ENCODE assay signal across 8 mouse cellular contexts in genomic region chr19:41801742-41802369, GRCm38 (mm10). TPM values are rescaled to one million over a fixed set of nuclear protein-coding genes. Genes with fewer than 3 reads are reported as not detected.
DNase-seq lines count a peak whose midpoint lies in the region; ATAC-seq and TF ChIP-seq lines count a peak whose summit lies in the region.

TSS of gene Arhgap19 (minus strand) at chr19:41802047.

- no peaks in the 10 kb centered on the region for H3K27me3 ChIP-seq in forebrain, embryonic 10.5 days (ENCODE audit: poor library complexity, severe bottlenecking)
- H3K27me3 ChIP-seq in heart, embryonic 15.5 days = no peaks in the 10 kb centered on the region
- no peaks in the 10 kb centered on the region for H3K27me3 ChIP-seq in liver, embryonic 14.5 days (ENCODE audit: control insufficient read depth, insufficient read depth, low read length)
- no peaks in the 10 kb centered on the region for H3K27me3 ChIP-seq in neural tube, embryonic 11.5 days (ENCODE audit: control insufficient read depth, insufficient read depth, low read length)
- H3K27me3 ChIP-seq in stomach, postnatal 0 days (ENCODE audit: control insufficient read depth, insufficient read depth, low read length) = no peaks in the 10 kb centered on the region

- peak within 1 kb of the TSS; percentile 85 for H3K4me3 ChIP-seq in forebrain, embryonic 10.5 days
- peak within 1 kb of the TSS; percentile 99 for H3K4me3 ChIP-seq in heart, embryonic 15.5 days
- peak within 1 kb of the TSS; percentile 84 for H3K4me3 ChIP-seq in liver, embryonic 14.5 days (ENCODE audit: insufficient read depth in 1 of 2, low read depth in 2 of 2, low read length in 2 of 2)
- H3K4me3 ChIP-seq in neural tube, embryonic 11.5 days (ENCODE audit: low read depth, low read length) = peak within 1 kb of the TSS; percentile 94
- H3K4me3 ChIP-seq in stomach, postnatal 0 days (ENCODE audit: low read depth, low read length) = peak within 1 kb of the TSS; percentile 99

- peak; percentile 83 to 89 for DNase-seq in CD8-positive naive resting alpha-beta T cell, adult 2 months (ENCODE audit: low read depth in 2 of 2, low spot score in 2 of 2)
- DNase-seq in c-Kit-positive CD71-negative TER-119-negative erythroid progenitor cells, embryonic 14.5 days (ENCODE audit: low read depth) = peak; percentile 90
- DNase-seq in forebrain, embryonic 10.5 days (ENCODE audit: extremely low spot score, low spot score) = peak; percentile 90
- peak; percentile 93 to 96 for DNase-seq in kidney, postnatal 25 days
- DNase-seq in liver, embryonic 14.5 days (ENCODE audit: low read depth in 3 of 3, low spot score in 3 of 3) = peak; percentile 94 to 97 (median 95)
- DNase-seq in neural tube, embryonic 11.5 days (ENCODE audit: low spot score) = peak; percentile 90
- DNase-seq in stomach, postnatal 0 days (ENCODE audit: low spot score) = peak; percentile 92

- peak; percentile 34; the same call in 1 of the 2 replicates for TF ChIP-seq EP300 in liver, embryonic 14.5 days (IDR thresholded peaks at IDR 0.05; ENCODE audit: low read depth)
- no peak for TF ChIP-seq EP300 in stomach, postnatal 0 days (optimal IDR thresholded peaks at IDR 0.05)

- peaks cover 10% of the 10 kb centered on the region for H3K36me3 ChIP-seq in forebrain, embryonic 10.5 days (replicated peaks)
- H3K36me3 ChIP-seq in heart, embryonic 15.5 days = no peaks in the 10 kb centered on the region
- no peaks in the 10 kb centered on the region; the same call in 1 of the 2 replicates for H3K36me3 ChIP-seq in liver, embryonic 14.5 days (replicated peaks; ENCODE audit: control insufficient read depth, insufficient read depth, low read depth)
- no peaks in the 10 kb centered on the region for H3K36me3 ChIP-seq in neural tube, embryonic 11.5 days (ENCODE audit: control insufficient read depth, insufficient read depth, low read length)
- no peaks in the 10 kb centered on the region for H3K36me3 ChIP-seq in stomach, postnatal 0 days (ENCODE audit: control insufficient read depth, insufficient read depth, low read length)

- peaks cover 33% of the 10 kb centered on the region for H3K4me1 ChIP-seq in forebrain, embryonic 10.5 days
- peaks cover 17% of the 10 kb centered on the region for H3K4me1 ChIP-seq in heart, embryonic 15.5 days (replicated peaks)
- H3K4me1 ChIP-seq in liver, embryonic 14.5 days (replicated peaks; ENCODE audit: control insufficient read depth in 2 of 2, insufficient read depth in 2 of 2, low read length in 1 of 2) = peaks cover 20 to 24% of the 10 kb centered on the region in 2 experiments
- H3K4me1 ChIP-seq in neural tube, embryonic 11.5 days (ENCODE audit: control insufficient read depth, insufficient read depth, low read length) = peaks cover 10% of the 10 kb centered on the region; the same call in 1 of the 2 replicates
- no peaks in the 10 kb centered on the region for H3K4me1 ChIP-seq in stomach, postnatal 0 days (replicated peaks; ENCODE audit: control insufficient read depth, insufficient read depth)

- H3K27ac ChIP-seq in forebrain, embryonic 10.5 days = peak within 1 kb of the TSS; percentile 96
- H3K27ac ChIP-seq in heart, embryonic 15.5 days = peak within 1 kb of the TSS; percentile 80
- peak within 1 kb of the TSS; percentile 82 for H3K27ac ChIP-seq in liver, embryonic 14.5 days
- peak within 1 kb of the TSS; percentile 49; the same call in 1 of the 2 replicates for H3K27ac ChIP-seq in neural tube, embryonic 11.5 days (ENCODE audit: low read depth, low read length)
- H3K27ac ChIP-seq in stomach, postnatal 0 days (replicated peaks) = peak within 1 kb of the TSS; percentile 45; the same call in 1 of the 2 replicates

- H3K4me2 ChIP-seq in heart, embryonic 15.5 days = peak within 1 kb of the TSS; percentile 76
- H3K4me2 ChIP-seq in liver, embryonic 14.5 days (ENCODE audit: low read depth) = peak within 1 kb of the TSS; percentile 90
- H3K4me2 ChIP-seq in neural tube, embryonic 11.5 days (ENCODE audit: low read depth) = peak within 1 kb of the TSS; percentile 69
- H3K4me2 ChIP-seq in stomach, postnatal 0 days (replicated peaks; ENCODE audit: low read depth) = peak within 1 kb of the TSS; percentile 88

- under 1% methylated on average over 48 of the region's 48 CpGs for WGBS in forebrain, embryonic 10.5 days
- under 1% methylated on average over 48 of the region's 48 CpGs for WGBS in heart, embryonic 15.5 days
- under 1% methylated on average over 48 of the region's 48 CpGs for WGBS in liver, embryonic 14.5 days (ENCODE audit: insufficient replicate concordance)
- under 1% methylated on average over 43 of the region's 48 CpGs for WGBS in neural tube, embryonic 11.5 days
- WGBS in stomach, postnatal 0 days = under 1% methylated on average over 48 of the region's 48 CpGs

- H3K9me3 ChIP-seq in forebrain, embryonic 10.5 days = peaks cover 12% of the 10 kb centered on the region
- H3K9me3 ChIP-seq in heart, embryonic 15.5 days (replicated peaks) = no peaks in the 10 kb centered on the region
- H3K9me3 ChIP-seq in liver, embryonic 14.5 days (ENCODE audit: control insufficient read depth, low read length) = peaks cover 5% of the 10 kb centered on the region; the same call in 1 of the 2 replicates
- no peaks in the 10 kb centered on the region for H3K9me3 ChIP-seq in neural tube, embryonic 11.5 days (ENCODE audit: control insufficient read depth, low read length)
- no peaks in the 10 kb centered on the region for H3K9me3 ChIP-seq in stomach, postnatal 0 days (ENCODE audit: control insufficient read depth, low read length)

- TF ChIP-seq CTCF in liver, embryonic 14.5 days (IDR thresholded peaks at IDR 0.05; ENCODE audit: low read depth) = no peak
- peak; percentile 2; the same call in 1 of the 2 replicates for TF ChIP-seq CTCF in stomach, postnatal 0 days (IDR thresholded peaks at IDR 0.05; ENCODE audit: low read depth)

- H3K9ac ChIP-seq in heart, embryonic 15.5 days = peak within 1 kb of the TSS; percentile 86
- H3K9ac ChIP-seq in liver, embryonic 14.5 days (replicated peaks) = peak within 1 kb of the TSS; percentile 99
- H3K9ac ChIP-seq in neural tube, embryonic 11.5 days (ENCODE audit: low read length) = peak within 1 kb of the TSS; percentile 91
- peak within 1 kb of the TSS; percentile 74 for H3K9ac ChIP-seq in stomach, postnatal 0 days (ENCODE audit: low read length)

- peak; percentile 100 for ATAC-seq in heart, embryonic 15.5 days (replicated peaks; ENCODE audit: insufficient number of reproducible peaks, insufficient read depth, low FRiP score, low read depth)
- ATAC-seq in liver, embryonic 14.5 days (ENCODE audit: insufficient read depth) = peak; percentile 99
- peak; percentile 100 for ATAC-seq in neural tube, embryonic 11.5 days (ENCODE audit: insufficient read depth, low FRiP score, low TSS enrichment)
- ATAC-seq in stomach, postnatal 0 days (ENCODE audit: low FRiP score, low TSS enrichment) = peak; percentile 99

RNA-seq across cellular contexts. Expression of gene Arhgap19, which starts in this region (rescaled TPM):
- polyA plus RNA-seq in forebrain, embryonic 10.5 days (2016; fragmentation: Nextera tagmentation; extraction: Ambion mirVana) = 49.7 and 50.9 TPM in 2 replicates
- 9.3 and 12.8 TPM in 2 replicates for polyA plus RNA-seq in heart, embryonic 15.5 days (2015; fragmentation: Nextera tagmentation; extraction: Ambion mirVana)
- polyA plus RNA-seq in liver, embryonic 14.5 days (2012; rRNA removed) = 16.8 and 21.8 TPM in 2 replicates
- polyA plus RNA-seq in liver, embryonic 14.5 days (2014; fragmentation: Nextera tagmentation; extraction: Ambion mirVana) = 29.5 and 30.0 TPM in 2 replicates
- 37.0 and 37.3 TPM in 2 replicates for polyA plus RNA-seq in neural tube, embryonic 11.5 days (2014; fragmentation: Nextera tagmentation; extraction: Ambion mirVana)
- polyA plus RNA-seq in stomach, postnatal 0 days (2015; fragmentation: Nextera tagmentation; extraction: Ambion mirVana) = 2.7 and 3.5 TPM in 2 replicates

Comparison
In these comparisons a context has a peak if more than half of its experiments do, and no peak if none do; other contexts are left out.
1. Peak in every context shown above with its lines: DNase-seq, ATAC-seq, H3K4me3 ChIP-seq and H3K27ac ChIP-seq.
2. H3K27ac ChIP-seq: peak in every context shown above with its lines; median percentile 96 in forebrain, embryonic 10.5 days; 82 in liver, embryonic 14.5 days; 80 in heart, embryonic 15.5 days; 49 in neural tube, embryonic 11.5 days; 45 in stomach, postnatal 0 days.